Mouse (Mus musculus): ENCODE results near the gene Mrpl28.

- TF ChIP-seq TAL1 (conservative IDR thresholded peaks at IDR 0.05; ENCODE audit: low read depth, low read length): no peak
- TF ChIP-seq CTCF (IDR thresholded peaks at IDR 0.05; ENCODE audit: low read depth, low read length): no peak
- no peak for TF ChIP-seq GATA2 (IDR thresholded peaks at IDR 0.05; ENCODE audit: borderline replicate concordance, low read depth, low read length)
- no peak for TF ChIP-seq POLR2AphosphoS5 (IDR thresholded peaks at IDR 0.05; ENCODE audit: insufficient replicate concordance, low read depth, low read length)
- TF ChIP-seq GATA1 (IDR thresholded peaks at IDR 0.05; ENCODE audit: borderline replicate concordance, low read length): no peak
Observed at GRCm38 (mm10) chr17:26137751-26138130, 14.4 kb downstream of the Mrpl28 start.

Data from G1E (cell line).